Mouse (Mus musculus) cerebellum, postnatal 25 days (tissue): ENCODE measurements around the gene Ssbp2.

ENCODE experiments used
- DNase-seq, 2 experiments: peaks; one replicate each; pipeline ENCODE4 v3.0.0; 2021; ENCODE audit warnings: mixed read lengths in 2 of 2

Ssbp2 gene

GRCm38 (mm10) chr13:91536711-91537110, 76.6 kb downstream of the Ssbp2 start:
- DNase-seq: peak in 1 of 2 experiments; percentile 31

- no peak for DNase-seq
These were observed 80.3 kb downstream of the Ssbp2 start for GRCm38 (mm10) chr13:91540145-91541068.

- DNase-seq: no peak
These were observed 81.0 kb downstream of the Ssbp2 start for GRCm38 (mm10) chr13:91541069-91541429.

GRCm38 (mm10) chr13:91543555-91543954, 83.5 kb downstream of the Ssbp2 start:
- DNase-seq: no peak

GRCm38 (mm10) chr13:91564047-91564446, 104.0 kb downstream of the Ssbp2 start:
- DNase-seq: no peak

GRCm38 (mm10) chr13:91564755-91565154, 104.7 kb downstream of the Ssbp2 start:
- DNase-seq: no peak

GRCm38 (mm10) chr13:91581504-91581903, 121.4 kb downstream of the Ssbp2 start:
- no peak for DNase-seq

GRCm38 (mm10) chr13:91582212-91582611, 122.1 kb downstream of the Ssbp2 start:
- DNase-seq: no peak

GRCm38 (mm10) chr13:91586368-91586767, 126.3 kb downstream of the Ssbp2 start:
- no peak for DNase-seq

GRCm38 (mm10) chr13:91588475-91588874, 128.4 kb downstream of the Ssbp2 start:
- DNase-seq: no peak

- peak; percentile 40 to 52 for DNase-seq
These were observed 131.8 kb downstream of the Ssbp2 start for GRCm38 (mm10) chr13:91591863-91592262.

- DNase-seq: no peak
These were observed 135.2 kb downstream of the Ssbp2 start for GRCm38 (mm10) chr13:91595284-91595683.

GRCm38 (mm10) chr13:91599594-91599993, 139.5 kb downstream of the Ssbp2 start:
- DNase-seq: no peak

- peak in 1 of 2 experiments; percentile 34 for DNase-seq
These were observed 145.2 kb downstream of the Ssbp2 start for GRCm38 (mm10) chr13:91605043-91605840.

GRCm38 (mm10) chr13:91610601-91611000, 150.5 kb downstream of the Ssbp2 start:
- no peak for DNase-seq

- no peak for DNase-seq
These were observed 151.8 kb downstream of the Ssbp2 start for GRCm38 (mm10) chr13:91611909-91612308.

GRCm38 (mm10) chr13:91612578-91612977, 152.5 kb downstream of the Ssbp2 start:
- DNase-seq: no peak

- no peak for DNase-seq
These were observed 156.0 kb downstream of the Ssbp2 start for GRCm38 (mm10) chr13:91616050-91616449.

GRCm38 (mm10) chr13:91616876-91617275, 156.8 kb downstream of the Ssbp2 start:
- DNase-seq: no peak

GRCm38 (mm10) chr13:91619431-91619830, 159.3 kb downstream of the Ssbp2 start:
- DNase-seq: no peak

GRCm38 (mm10) chr13:91620541-91620940, 160.5 kb downstream of the Ssbp2 start:
- DNase-seq: no peak

- DNase-seq: no peak
These were observed 171.3 kb downstream of the Ssbp2 start for GRCm38 (mm10) chr13:91631291-91631799.

- DNase-seq: no peak
These were observed 174.0 kb downstream of the Ssbp2 start for GRCm38 (mm10) chr13:91634123-91634522.

- DNase-seq: no peak
These were observed 175.9 kb downstream of the Ssbp2 start for GRCm38 (mm10) chr13:91635957-91636356.
